Mouse (Mus musculus): ENCODE results near the gene Madcam1. TPM values are rescaled to one million over a fixed set of nuclear protein-coding genes. Genes with fewer than 3 reads are reported as not detected.

The Madcam1 gene
- polyA plus RNA-seq, 1 experiment: not detected

GRCm38 (mm10) chr10:79694379-79694655, 30.0 kb downstream of the Madcam1 start:
- TF ChIP-seq MYOD1 (IDR thresholded peaks at IDR 0.05; ENCODE audit: control insufficient read depth, insufficient read length, low read depth) (no peak), MYOG (IDR thresholded peaks at IDR 0.05; ENCODE audit: control insufficient read depth, extremely low read depth, insufficient read length) (no peak), USF1 (IDR thresholded peaks at IDR 0.05; ENCODE audit: low read depth) (no peak), MAX (IDR thresholded peaks at IDR 0.05) (no peak), FOSL1 (IDR thresholded peaks at IDR 0.05; ENCODE audit: insufficient read depth, low read length, poor library complexity, severe bottlenecking) (no peak), CEBPB (IDR thresholded peaks at IDR 0.05; ENCODE audit: low read depth) (no peak), CTCF (IDR thresholded peaks at IDR 0.05; ENCODE audit: control insufficient read depth, insufficient read depth, insufficient read length) (no peak)
- H3K36me3 ChIP-seq (ENCODE audit: control insufficient read depth, insufficient read depth): peaks cover 2% of the 10 kb centered on the region
- no peaks in the 10 kb centered on the region for H3K79me2 ChIP-seq (ENCODE audit: control insufficient read depth, insufficient read depth)
- no peaks in the 10 kb centered on the region for H3K79me3 ChIP-seq (ENCODE audit: low read depth)
- no peak overlapping the region for H3K4me3 ChIP-seq (ENCODE audit: insufficient read depth, poor library complexity, severe bottlenecking)
- H3ac ChIP-seq (ENCODE audit: control insufficient read depth, insufficient read length, low read depth): no peak overlapping the region
- no peaks in the 10 kb centered on the region for H3K27me3 ChIP-seq (ENCODE audit: control insufficient read depth, insufficient read depth, insufficient read length)

DNA sequence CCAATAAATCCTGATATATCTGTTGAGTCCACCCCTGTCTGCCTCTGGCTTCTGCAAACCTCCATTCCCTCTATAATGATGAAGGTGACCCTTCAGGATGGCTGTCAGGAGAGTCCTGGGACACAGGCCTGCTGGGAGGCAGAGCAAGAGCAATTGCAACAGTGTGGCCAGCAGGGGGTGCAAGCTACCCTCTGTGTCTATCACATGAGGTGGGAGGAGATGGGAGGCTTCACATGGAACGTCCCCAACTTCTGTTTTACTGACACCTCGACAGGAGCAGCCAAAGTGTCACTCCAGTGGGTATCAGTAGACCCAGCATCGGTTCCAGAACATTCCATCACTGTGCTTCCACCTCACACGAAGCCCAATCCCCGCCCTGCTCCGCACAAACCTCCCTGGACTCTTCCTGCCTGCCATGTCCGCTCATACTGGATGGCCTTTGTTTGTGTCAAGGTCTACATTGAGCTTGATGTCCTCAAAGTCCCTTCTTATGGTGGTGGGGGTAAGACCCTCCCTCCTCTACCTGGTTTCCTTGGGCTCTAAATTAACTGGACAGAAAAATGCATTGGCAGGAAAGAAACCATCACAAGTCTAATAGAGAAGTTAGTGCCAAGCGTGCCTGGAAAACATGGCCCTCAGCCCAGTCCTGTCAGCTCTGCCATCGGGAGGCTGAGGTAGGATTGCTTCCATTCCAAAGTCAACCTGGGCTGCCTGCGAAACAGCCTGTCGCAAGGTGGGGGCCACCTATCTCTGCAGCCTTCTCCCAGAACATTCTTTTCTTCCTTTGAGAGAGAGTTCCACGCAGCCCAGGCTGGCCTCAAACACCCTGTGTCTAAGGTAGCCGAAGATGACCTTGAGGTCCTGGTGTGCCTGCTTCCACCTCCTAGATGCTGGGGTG, 31.1 kb downstream of the Madcam1 start:
- H3K4me3 ChIP-seq (ENCODE audit: insufficient read depth, poor library complexity, severe bottlenecking): no peak overlapping the region
- no peaks in the 10 kb centered on the region for H3K79me3 ChIP-seq (ENCODE audit: low read depth)

GRCm38 (mm10) chr10:79696129-79696651, 31.8 kb downstream of the Madcam1 start:
- Histone ChIP-seq H3ac (ENCODE audit: control insufficient read depth, insufficient read length, low read depth) (no peak overlapping the region), H3K4me3 (ENCODE audit: insufficient read depth, poor library complexity, severe bottlenecking) (no peak overlapping the region), H3K36me3 (ENCODE audit: control insufficient read depth, insufficient read depth) (no peaks in the 10 kb centered on the region), H3K27me3 (ENCODE audit: control insufficient read depth, insufficient read depth, insufficient read length) (no peaks in the 10 kb centered on the region), H3K79me3 (ENCODE audit: low read depth) (no peaks in the 10 kb centered on the region), H3K79me2 (ENCODE audit: control insufficient read depth, insufficient read depth) (no peaks in the 10 kb centered on the region)
- TF ChIP-seq MYOD1 (IDR thresholded peaks at IDR 0.05; ENCODE audit: control insufficient read depth, insufficient read length, low read depth): no peak
- no peak for TF ChIP-seq USF1 (IDR thresholded peaks at IDR 0.05; ENCODE audit: low read depth)
- no peak for TF ChIP-seq MYOG (IDR thresholded peaks at IDR 0.05; ENCODE audit: control insufficient read depth, extremely low read depth, insufficient read length)
- no peak for TF ChIP-seq CEBPB (IDR thresholded peaks at IDR 0.05; ENCODE audit: low read depth)
- TF ChIP-seq FOSL1 (IDR thresholded peaks at IDR 0.05; ENCODE audit: insufficient read depth, low read length, poor library complexity, severe bottlenecking): no peak

More for the DNA sequence above, 31.1 kb downstream of the Madcam1 start:
- Histone ChIP-seq H3ac (ENCODE audit: control insufficient read depth, insufficient read length, low read depth) (no peak overlapping the region), H3K79me2 (ENCODE audit: control insufficient read depth, insufficient read depth) (no peaks in the 10 kb centered on the region), H3K36me3 (ENCODE audit: control insufficient read depth, insufficient read depth) (no peaks in the 10 kb centered on the region), H3K27me3 (ENCODE audit: control insufficient read depth, insufficient read depth, insufficient read length) (no peaks in the 10 kb centered on the region)
- TF ChIP-seq CTCF (IDR thresholded peaks at IDR 0.05; ENCODE audit: control insufficient read depth, insufficient read depth, insufficient read length) (peak; percentile 94), MAX (IDR thresholded peaks at IDR 0.05) (no peak)

GRCm38 (mm10) chr10:79697916-79698315, 33.6 kb downstream of the Madcam1 start:
- TF ChIP-seq CEBPB (IDR thresholded peaks at IDR 0.05; ENCODE audit: low read depth) (no peak), USF1 (IDR thresholded peaks at IDR 0.05; ENCODE audit: low read depth) (no peak), FOSL1 (IDR thresholded peaks at IDR 0.05; ENCODE audit: insufficient read depth, low read length, poor library complexity, severe bottlenecking) (no peak), CTCF (IDR thresholded peaks at IDR 0.05; ENCODE audit: control insufficient read depth, insufficient read depth, insufficient read length) (no peak), MYOG (IDR thresholded peaks at IDR 0.05; ENCODE audit: control insufficient read depth, extremely low read depth, insufficient read length) (no peak), MYOD1 (IDR thresholded peaks at IDR 0.05; ENCODE audit: control insufficient read depth, insufficient read length, low read depth) (no peak), MAX (IDR thresholded peaks at IDR 0.05) (no peak)
- no peaks in the 10 kb centered on the region for H3K36me3 ChIP-seq (ENCODE audit: control insufficient read depth, insufficient read depth)
- H3K79me3 ChIP-seq (ENCODE audit: low read depth): no peaks in the 10 kb centered on the region
- H3K27me3 ChIP-seq (ENCODE audit: control insufficient read depth, insufficient read depth, insufficient read length): no peaks in the 10 kb centered on the region
- no peak overlapping the region for H3ac ChIP-seq (ENCODE audit: control insufficient read depth, insufficient read length, low read depth)
- H3K79me2 ChIP-seq (ENCODE audit: control insufficient read depth, insufficient read depth): no peaks in the 10 kb centered on the region
- no peak overlapping the region for H3K4me3 ChIP-seq (ENCODE audit: insufficient read depth, poor library complexity, severe bottlenecking)

DNA sequence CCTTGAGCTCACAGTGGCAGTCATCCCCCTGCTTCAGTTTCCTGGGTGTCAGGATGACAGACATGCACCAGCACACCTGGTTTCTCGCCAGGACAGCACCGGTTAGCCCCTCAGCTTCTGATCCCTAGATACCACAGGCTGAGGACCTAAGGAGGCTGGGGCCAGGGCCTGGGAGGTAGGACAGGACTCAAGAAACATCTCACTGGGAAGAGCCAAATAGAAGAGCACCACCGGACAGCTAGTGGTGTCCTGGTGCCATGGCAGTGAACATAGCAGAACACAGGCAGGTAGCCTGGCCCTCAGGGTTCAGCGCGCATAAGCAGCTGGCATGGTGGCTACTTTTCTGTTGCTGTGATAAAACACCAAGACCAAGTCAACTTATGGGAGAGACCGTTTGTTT, 34.1 kb downstream of the Madcam1 start:
- Histone ChIP-seq H3K79me3 (ENCODE audit: low read depth) (no peaks in the 10 kb centered on the region), H3ac (ENCODE audit: control insufficient read depth, insufficient read length, low read depth) (no peak overlapping the region), H3K27me3 (ENCODE audit: control insufficient read depth, insufficient read depth, insufficient read length) (no peaks in the 10 kb centered on the region), H3K4me3 (ENCODE audit: insufficient read depth, poor library complexity, severe bottlenecking) (no peak overlapping the region), H3K79me2 (ENCODE audit: control insufficient read depth, insufficient read depth) (no peaks in the 10 kb centered on the region), H3K36me3 (ENCODE audit: control insufficient read depth, insufficient read depth) (no peaks in the 10 kb centered on the region)
- TF ChIP-seq MYOD1 (IDR thresholded peaks at IDR 0.05; ENCODE audit: control insufficient read depth, insufficient read length, low read depth) (no peak), USF1 (IDR thresholded peaks at IDR 0.05; ENCODE audit: low read depth) (no peak), MYOG (IDR thresholded peaks at IDR 0.05; ENCODE audit: control insufficient read depth, extremely low read depth, insufficient read length) (no peak), CTCF (IDR thresholded peaks at IDR 0.05; ENCODE audit: control insufficient read depth, insufficient read depth, insufficient read length) (no peak), MAX (IDR thresholded peaks at IDR 0.05) (no peak), FOSL1 (IDR thresholded peaks at IDR 0.05; ENCODE audit: insufficient read depth, low read length, poor library complexity, severe bottlenecking) (no peak), CEBPB (IDR thresholded peaks at IDR 0.05; ENCODE audit: low read depth) (no peak)

DNA sequence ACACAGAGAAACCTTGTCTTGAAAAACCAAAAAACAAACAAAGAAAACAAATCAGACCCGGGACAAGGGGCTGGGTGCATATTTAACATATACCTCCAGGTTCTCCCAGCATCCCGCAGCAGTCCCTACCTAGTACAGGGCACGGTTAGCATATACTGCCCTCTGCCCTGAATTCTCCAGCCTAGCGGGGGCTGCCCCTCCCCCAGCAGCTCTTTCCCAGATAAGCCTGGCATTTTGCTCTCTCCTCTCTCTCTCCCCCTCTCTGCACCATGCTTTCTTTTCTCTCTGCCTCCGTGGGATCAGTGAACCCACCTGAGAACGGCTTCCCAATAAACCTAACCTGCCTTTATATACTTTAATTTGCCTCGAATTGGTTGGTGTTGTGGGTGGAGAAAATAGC, 36.3 kb downstream of the Madcam1 start:
- no peak overlapping the region for H3K4me3 ChIP-seq (ENCODE audit: insufficient read depth, poor library complexity, severe bottlenecking)
- peaks cover 13% of the 10 kb centered on the region for H3K79me3 ChIP-seq (ENCODE audit: low read depth)
- H3ac ChIP-seq (ENCODE audit: control insufficient read depth, insufficient read length, low read depth): no peak overlapping the region
- peaks cover 15% of the 10 kb centered on the region for H3K79me2 ChIP-seq (ENCODE audit: control insufficient read depth, insufficient read depth)
- TF ChIP-seq CEBPB (IDR thresholded peaks at IDR 0.05; ENCODE audit: low read depth) (no peak), FOSL1 (IDR thresholded peaks at IDR 0.05; ENCODE audit: insufficient read depth, low read length, poor library complexity, severe bottlenecking) (no peak), USF1 (IDR thresholded peaks at IDR 0.05; ENCODE audit: low read depth) (no peak), CTCF (IDR thresholded peaks at IDR 0.05; ENCODE audit: control insufficient read depth, insufficient read depth, insufficient read length) (no peak), MAX (IDR thresholded peaks at IDR 0.05) (no peak), MYOG (IDR thresholded peaks at IDR 0.05; ENCODE audit: control insufficient read depth, extremely low read depth, insufficient read length) (no peak), MYOD1 (IDR thresholded peaks at IDR 0.05; ENCODE audit: control insufficient read depth, insufficient read length, low read depth) (no peak)
- no peaks in the 10 kb centered on the region for H3K36me3 ChIP-seq (ENCODE audit: control insufficient read depth, insufficient read depth)
- no peaks in the 10 kb centered on the region for H3K27me3 ChIP-seq (ENCODE audit: control insufficient read depth, insufficient read depth, insufficient read length)
